Mouse (Mus musculus) gastrocnemius, adult 18-20 months (tissue): ENCODE results near the gene Gbp4. TPM values are rescaled to one million over a fixed set of nuclear protein-coding genes. Genes with fewer than 3 reads are reported as not detected.
"Not testable (repeated sequence)": the region's sequence is repeated elsewhere in the genome, so short reads cannot be mapped to it uniquely, and the experiment has no call there.

Experiments
- DNase-seq: peaks from one replicate; pipeline ENCODE4 v3.0.0; 2021; ENCODE audit warnings: low spot score
- long read RNA-seq, 2 experiments: library from polyadenylated mRNA; stranded (forward); transcript quantifications; one replicate each; pipeline ENCODE4 v2.0.0; 2021
- total RNA-seq, 2 experiments: library from RNA; stranded (reverse); gene quantifications; 2 replicates each; pipeline ENCODE4 v1.2.3; 2021

The Gbp4 gene
- 1 to 10 TPM; 1.4 to 8.6 TPM for total RNA-seq
- long read RNA-seq, experiment 1, full-length matches to known transcripts, result 1 of 11 reads
- long read RNA-seq, experiment 1, partial matches to known transcripts, result 2 of 11 reads
- long read RNA-seq, experiment 1, other reads (novel, unspliced or antisense), result 8 of 11 reads
- long read RNA-seq, experiment 2, result 0 reads

- DNase-seq, result not testable (repeated sequence)
Measured at GRCm38 (mm10) chr5:105139409-105140088, at the start of gene Gbp4, which contains the start of the genes Gbp9 and Gbp8. TSS of gene Gbp4 (minus strand) at chr5:105139586. TSS of gene Gbp9 (minus strand) at chr5:105139539. TSS of gene Gbp8 (minus strand) at chr5:105139540.

GRCm38 (mm10) chr5:105181446-105181845, 42.1 kb upstream of the Gbp4 start:
- no peak for DNase-seq

GRCm38 (mm10) chr5:105156582-105156981, 17.2 kb upstream of the Gbp4 start:
- DNase-seq, result no peak

- no peak for DNase-seq
Measured at GRCm38 (mm10) chr5:105154049-105154448, 14.7 kb upstream of the Gbp4 start.

GRCm38 (mm10) chr5:105148062-105148461, 8.7 kb upstream of the Gbp4 start:
- DNase-seq, result not testable (repeated sequence)

- no peak for DNase-seq
Measured at GRCm38 (mm10) chr5:105146447-105146846, 7.1 kb upstream of the Gbp4 start.

- DNase-seq, result not testable (repeated sequence)
Measured at GRCm38 (mm10) chr5:105145731-105146130, 6.3 kb upstream of the Gbp4 start.

GRCm38 (mm10) chr5:105140089-105140810, 864 bp upstream of the Gbp4 start:
- not testable (repeated sequence) for DNase-seq

- DNase-seq, result no peak
Measured at GRCm38 (mm10) chr5:105138906-105139305, 480 bp downstream of the Gbp4 start.

GRCm38 (mm10) chr5:105136706-105137304, 2.6 kb downstream of the Gbp4 start:
- not testable (repeated sequence) for DNase-seq

- DNase-seq, result not testable (repeated sequence)
Measured at GRCm38 (mm10) chr5:105121731-105122130, 17.7 kb downstream of the Gbp4 start.

- no peak for DNase-seq
Measured at GRCm38 (mm10) chr5:105115740-105116139, 23.6 kb downstream of the Gbp4 start.

- DNase-seq, result no peak
Measured at GRCm38 (mm10) chr5:105114696-105115095, 24.7 kb downstream of the Gbp4 start.

GRCm38 (mm10) chr5:105113656-105114055, 25.7 kb downstream of the Gbp4 start:
- no peak for DNase-seq

GRCm38 (mm10) chr5:105110271-105110852, 29.0 kb downstream of the Gbp4 start:
- DNase-seq, result peak; percentile 39

- DNase-seq, result not testable (repeated sequence)
Measured at GRCm38 (mm10) chr5:105109775-105110174, 29.6 kb downstream of the Gbp4 start.

GRCm38 (mm10) chr5:105105689-105106088, 33.7 kb downstream of the Gbp4 start:
- not testable (repeated sequence) for DNase-seq

- no peak for DNase-seq
Measured at GRCm38 (mm10) chr5:105081900-105082299, 57.5 kb downstream of the Gbp4 start.

- DNase-seq, result not testable (repeated sequence)
Measured at GRCm38 (mm10) chr5:105068356-105068755, 71.0 kb downstream of the Gbp4 start.
